Mouse (Mus musculus) embryonic fibroblast, embryonic 13.5 days (primary cell): Measurements from ENCODE around the gene Ext2. TPM values are rescaled to one million over a fixed set of nuclear protein-coding genes. Genes with fewer than 3 reads are reported as not detected.
A peak's percentile ranks its signal among the peaks of the same experiment; 100 is the strongest.

Source experiments
- H3K27ac ChIP-seq: 2 replicates; pipeline ENCODE4 v1.5.1; 2012; ENCODE audit warnings: low read length, control low read depth, inconsistent platforms; ENCODE audit not compliant: insufficient read depth
- H3K4me1 ChIP-seq: 2 replicates; pipeline ENCODE4 v1.6.1; 2011; ENCODE audit warnings: low read length; ENCODE audit not compliant: control insufficient read depth, insufficient read depth
- H3K4me3 ChIP-seq: 2 replicates; pipeline ENCODE4 v1.5.1; 2011; ENCODE audit warnings: mild to moderate bottlenecking, control low read depth, low read length; ENCODE audit not compliant: insufficient read depth
- CTCF ChIP-seq: IDR thresholded peaks from 2 replicates; pipeline ENCODE4 v1.5.1; 2011; ENCODE audit warnings: mild to moderate bottlenecking, control low read depth, low read length, moderate library complexity, borderline replicate concordance; ENCODE audit not compliant: insufficient read depth
- POLR2A ChIP-seq: IDR thresholded peaks from 2 replicates; pipeline ENCODE4 v1.6.1; 2011; ENCODE audit warnings: low read depth, mild to moderate bottlenecking, control low read depth, low read length, moderate library complexity
- polyA plus RNA-seq: library from polyadenylated mRNA; stranded (reverse); fragments of >200 nt; gene quantifications from 2 replicates; pipeline ENCODE4 v1.2.4, GENCODE M21; 2011; ENCODE audit warnings: low read depth; ENCODE audit not compliant: missing spikeins, insufficient read length

The Ext2 gene
- polyA plus RNA-seq, 1 experiment: 118 TPM

DNA sequence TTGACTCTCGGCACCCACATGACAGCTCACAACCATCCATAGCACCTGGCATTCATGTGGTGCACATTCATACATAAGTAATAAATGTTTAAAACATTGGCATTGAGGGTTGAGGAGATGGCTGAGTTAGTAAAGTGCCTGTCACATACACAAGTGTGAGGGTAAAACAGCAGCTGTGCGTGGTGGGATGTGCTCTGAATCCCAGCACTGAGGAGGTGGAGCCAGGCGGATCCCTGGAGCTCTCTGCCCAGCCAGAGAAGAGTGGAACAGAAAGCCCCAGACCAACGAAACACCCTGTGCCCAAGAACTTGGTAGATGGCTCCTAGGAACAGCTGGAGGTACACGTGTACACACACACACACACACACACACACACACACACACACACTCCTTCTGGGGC is 156.9 kb downstream of the Ext2 start:
- TF ChIP-seq CTCF: no peak
- TF ChIP-seq POLR2A: no peak
- Histone ChIP-seq H3K27ac (no peak overlapping the region), H3K4me3 (no peak overlapping the region), H3K4me1 (no peaks in the 10 kb centered on the region)

DNA sequence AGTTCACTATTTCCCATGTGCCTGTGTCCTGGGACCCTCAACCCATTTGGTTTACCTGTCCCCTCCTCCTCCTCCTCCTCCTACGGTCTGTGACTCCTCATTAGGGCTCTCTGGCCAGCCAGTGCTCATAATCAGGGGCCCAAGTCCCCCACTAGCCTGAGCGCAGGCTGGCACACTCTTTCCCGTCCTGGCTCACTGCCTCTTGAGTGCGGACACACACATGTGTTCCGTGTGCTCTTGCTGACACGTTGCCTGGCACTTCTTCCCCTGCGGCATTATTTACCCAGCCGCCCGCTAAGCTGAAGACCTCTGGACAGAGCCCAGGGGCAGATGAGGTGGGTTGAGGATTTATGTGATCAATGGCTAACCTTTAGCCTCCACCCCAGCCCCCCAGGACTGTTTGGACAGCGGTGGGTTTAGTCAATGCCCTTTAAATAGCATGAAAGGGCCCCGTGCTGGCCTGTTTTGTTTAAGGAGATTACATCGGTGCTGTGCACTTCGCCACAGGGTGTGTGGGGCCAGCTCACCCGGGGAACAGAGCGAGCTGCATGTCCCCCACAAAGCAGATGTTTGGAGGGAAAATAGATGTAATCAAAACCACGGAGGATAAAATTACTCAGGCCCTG is 160.0 kb downstream of the Ext2 start:
- H3K27ac ChIP-seq: no peak overlapping the region
- TF ChIP-seq CTCF (no peak), POLR2A (no peak)
- H3K4me1 ChIP-seq: no peaks in the 10 kb centered on the region
- H3K4me3 ChIP-seq: no peak overlapping the region

DNA sequence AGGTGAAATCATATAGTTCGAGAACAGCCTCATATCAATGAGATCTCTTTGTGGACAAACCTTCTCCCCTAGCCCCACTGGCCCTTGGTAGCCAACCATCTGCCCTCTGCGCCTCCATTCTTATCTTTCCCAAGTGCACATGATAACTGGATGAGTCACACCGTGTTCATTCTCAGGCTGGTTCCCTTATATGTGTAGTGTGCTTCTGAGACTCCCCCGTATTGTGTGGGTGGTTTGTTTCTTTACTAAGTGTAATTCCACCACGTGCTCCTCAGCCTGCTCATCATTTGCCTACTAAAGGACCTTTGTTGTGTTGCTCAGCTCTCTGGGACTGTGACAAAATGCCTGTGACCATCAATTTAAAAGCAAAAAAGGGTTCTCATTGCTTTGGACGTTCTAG is 161.3 kb downstream of the Ext2 start:
- H3K4me1 ChIP-seq: no peaks in the 10 kb centered on the region

DNA sequence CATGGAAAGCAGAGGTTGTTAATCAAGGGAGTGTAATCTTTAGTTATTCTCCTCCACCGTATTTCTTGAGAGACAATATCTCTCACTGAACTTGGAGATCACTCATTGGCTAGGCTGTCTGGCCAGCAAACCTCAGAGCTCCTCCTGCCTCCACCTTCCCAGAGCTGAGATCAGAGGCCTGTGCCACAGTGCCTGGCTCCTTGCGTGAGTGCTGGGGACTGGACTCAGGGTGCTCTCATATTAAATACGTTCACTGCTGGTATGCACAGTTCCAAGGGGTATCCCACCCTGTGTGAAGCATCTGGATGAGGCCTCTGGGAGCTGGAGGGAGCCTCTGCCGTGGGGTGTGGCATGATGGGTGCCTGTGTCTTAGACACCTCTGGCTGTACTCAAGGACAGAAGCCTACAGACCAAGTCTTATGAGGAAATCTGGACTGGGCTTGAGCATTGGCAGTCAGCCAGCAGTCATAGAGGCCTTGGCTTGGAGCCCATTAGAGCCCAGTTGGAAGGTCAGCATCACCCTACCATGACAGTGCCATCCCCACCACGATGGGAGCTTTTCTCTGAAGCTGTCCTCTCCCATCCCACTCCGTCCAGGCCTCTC is 162.6 kb downstream of the Ext2 start:
- H3K27ac ChIP-seq: no peak overlapping the region
- TF ChIP-seq CTCF (no peak), POLR2A (no peak)
- H3K4me3 ChIP-seq: no peak overlapping the region
- no peaks in the 10 kb centered on the region for H3K4me1 ChIP-seq

More for the DNA sequence above, 161.3 kb downstream of the Ext2 start:
- Histone ChIP-seq H3K27ac (no peak overlapping the region), H3K4me3 (no peak overlapping the region)
- TF ChIP-seq POLR2A: no peak
- TF ChIP-seq CTCF: no peak

DNA sequence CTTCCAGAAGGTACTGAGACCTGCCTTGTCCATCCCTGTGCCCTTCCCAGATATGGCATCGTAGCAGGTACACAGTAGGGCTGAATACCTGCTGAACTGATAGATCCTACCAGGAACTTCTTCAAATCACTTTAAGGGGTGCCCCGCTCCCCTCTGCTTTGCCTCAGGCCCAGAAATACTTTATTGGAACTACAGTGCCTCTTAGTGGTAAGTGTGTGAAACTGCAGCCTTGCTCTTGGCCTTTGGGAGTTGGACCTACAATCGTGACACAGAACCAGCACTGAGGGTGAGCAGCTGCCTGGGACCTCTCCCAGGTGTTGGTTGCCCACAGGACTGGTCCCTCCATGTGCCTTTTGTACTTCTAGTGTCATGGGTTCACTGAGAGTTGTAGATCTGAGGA is 163.4 kb downstream of the Ext2 start:
- no peak overlapping the region for H3K27ac ChIP-seq
- TF ChIP-seq CTCF (peak; percentile 46; the same call in 1 of the 2 replicates), POLR2A (no peak)
- no peaks in the 10 kb centered on the region for H3K4me1 ChIP-seq
- H3K4me3 ChIP-seq: no peak overlapping the region

DNA sequence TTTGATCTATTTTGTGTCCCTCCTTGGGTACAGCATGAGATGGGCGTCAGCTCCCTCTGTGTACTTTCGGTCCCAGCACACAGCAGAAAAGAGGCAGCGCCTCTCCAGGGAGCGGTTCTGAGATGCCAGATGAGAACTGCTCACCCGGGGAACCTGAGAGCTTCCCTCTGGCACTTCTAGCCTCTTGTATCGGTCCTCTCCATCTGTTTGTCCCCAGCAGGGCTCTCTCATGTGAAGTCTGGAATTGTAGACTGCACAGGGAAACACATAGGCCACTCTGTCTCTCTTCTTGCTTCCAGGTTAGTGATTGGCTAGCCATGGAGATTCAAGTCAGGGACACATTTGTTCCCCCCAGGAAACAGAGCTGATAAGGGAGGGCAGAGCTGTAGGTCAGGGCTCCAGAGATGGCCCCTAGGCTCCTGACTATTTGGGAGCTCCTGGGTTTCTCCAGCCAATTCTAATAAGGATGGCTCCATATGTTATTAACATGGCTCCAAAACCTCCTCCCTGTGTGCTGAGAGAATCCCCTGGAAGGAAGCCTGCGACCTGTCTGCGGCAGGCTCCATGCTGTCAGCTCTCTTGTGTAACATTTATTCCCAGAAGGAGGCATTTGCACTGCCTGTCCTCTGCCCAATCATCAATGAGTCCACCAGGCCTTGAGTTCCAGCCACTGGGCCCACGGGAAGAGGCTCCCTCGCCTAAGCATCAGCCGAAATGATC is 167.9 kb downstream of the Ext2 start:
- no peaks in the 10 kb centered on the region for H3K4me1 ChIP-seq
- H3K27ac ChIP-seq: no peak overlapping the region
- TF ChIP-seq POLR2A (no peak), CTCF (no peak)
- no peak overlapping the region for H3K4me3 ChIP-seq

DNA sequence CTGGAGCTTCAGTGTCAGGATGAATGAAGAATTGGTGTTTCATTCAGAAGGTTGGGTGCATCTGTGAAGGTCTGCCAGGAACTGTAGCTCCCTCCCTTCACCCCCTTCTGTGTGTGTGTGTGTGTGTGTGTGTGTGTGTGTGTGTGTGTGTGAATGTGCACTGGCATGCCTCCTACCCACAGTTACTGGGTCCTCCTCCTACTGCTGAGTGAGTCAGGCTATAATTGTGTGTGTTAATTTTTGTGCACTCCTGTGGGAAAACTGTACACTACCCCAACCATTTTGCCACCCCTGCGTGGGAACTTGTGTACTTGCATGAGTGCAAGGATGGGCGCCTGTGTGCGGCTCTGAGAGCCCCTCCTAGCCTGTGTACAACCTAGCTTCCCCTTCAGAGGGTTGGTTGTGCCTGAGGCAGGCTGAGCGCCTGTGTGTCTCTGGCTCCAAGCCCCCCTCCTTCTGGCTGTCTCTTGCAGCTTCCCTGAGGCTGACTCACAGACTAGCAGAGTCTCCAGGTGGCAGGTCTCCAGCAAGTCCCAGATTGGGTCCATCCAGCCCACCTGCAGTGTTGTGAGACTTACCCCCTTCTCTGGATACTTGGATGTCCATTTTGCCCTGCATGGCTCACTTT is 173.0 kb downstream of the Ext2 start:
- Histone ChIP-seq H3K27ac (no peak overlapping the region), H3K4me1 (no peaks in the 10 kb centered on the region), H3K4me3 (no peak overlapping the region)
- TF ChIP-seq CTCF: no peak
- TF ChIP-seq POLR2A: no peak

DNA sequence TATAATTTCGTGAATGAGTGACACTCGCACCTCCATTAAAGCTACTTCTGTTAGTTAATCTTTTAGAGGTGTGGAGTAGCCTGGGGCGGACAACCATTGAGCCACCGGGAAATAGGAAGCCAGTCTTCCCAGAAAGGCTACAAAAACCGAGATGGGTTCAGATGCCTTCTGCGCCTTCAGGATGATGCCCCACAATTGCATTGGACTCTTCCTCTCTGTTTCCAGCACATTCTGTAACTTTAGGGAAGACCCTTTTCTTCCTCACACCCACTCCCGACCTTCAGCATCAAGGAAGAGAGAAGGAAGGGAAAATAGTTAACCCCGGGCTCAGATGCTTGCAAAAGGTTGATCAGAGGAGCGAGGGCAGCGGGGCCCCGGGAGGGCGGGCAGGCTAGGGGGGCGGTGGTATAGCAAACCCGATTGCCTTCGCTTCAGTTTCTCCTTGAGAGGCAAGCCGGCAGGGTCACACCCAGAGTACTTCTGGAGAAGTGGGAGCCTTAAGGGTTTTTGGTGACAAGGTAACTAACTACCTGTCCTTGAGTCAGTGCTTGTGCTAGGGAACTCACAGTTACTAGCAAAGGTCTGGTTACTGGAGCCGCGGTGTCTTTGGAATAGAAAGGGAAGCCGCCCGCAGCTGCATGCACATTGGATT is 174.3 kb downstream of the Ext2 start:
- H3K4me1 ChIP-seq: no peaks in the 10 kb centered on the region
- TF ChIP-seq CTCF (no peak), POLR2A (no peak)
- H3K27ac ChIP-seq: no peak overlapping the region
- no peak overlapping the region for H3K4me3 ChIP-seq

DNA sequence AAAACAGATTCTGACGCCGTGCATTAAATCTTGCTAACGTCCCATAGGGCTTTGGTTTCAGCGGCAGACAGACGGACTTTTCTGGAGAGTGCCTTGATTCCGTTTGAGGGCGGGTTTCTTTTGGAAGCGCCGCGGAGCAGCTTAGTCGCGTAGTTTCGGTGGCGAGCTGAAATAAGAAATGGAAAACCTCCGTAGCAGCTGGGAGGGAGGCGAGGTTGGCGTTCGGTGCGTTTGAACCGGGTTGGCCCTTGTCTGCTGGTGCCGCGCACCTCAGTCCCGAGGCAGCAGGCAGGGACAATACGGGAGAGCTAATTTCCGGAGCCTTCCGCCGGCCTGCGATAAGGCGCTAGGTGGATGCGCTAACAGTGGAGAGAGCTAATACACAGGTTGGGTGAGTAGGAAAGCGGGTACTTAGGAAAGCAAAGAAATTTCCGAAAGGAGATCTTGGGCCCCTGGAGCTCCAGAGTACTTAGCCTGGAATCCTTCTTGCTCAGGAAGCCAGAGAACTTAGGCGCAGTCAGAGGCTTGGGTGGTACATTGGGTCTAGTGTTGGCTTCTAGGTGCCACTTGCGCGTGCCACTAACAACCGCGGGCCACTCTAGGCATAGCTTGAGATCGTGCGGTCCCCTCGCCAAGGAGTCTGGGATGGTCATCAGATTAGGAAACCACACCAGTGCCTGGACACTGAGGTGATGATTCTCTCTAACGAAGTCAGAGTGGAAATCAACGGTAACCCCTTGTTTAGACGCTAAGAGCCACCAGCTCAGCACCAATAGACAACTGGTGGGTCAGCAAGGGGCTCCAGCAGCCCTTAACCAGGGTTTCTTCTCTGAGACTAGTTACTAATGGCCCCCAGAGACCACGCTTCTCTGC is 175.1 kb downstream of the Ext2 start:
- Histone ChIP-seq H3K4me3 (peak overlapping the region; percentile 24; the same call in 1 of the 2 replicates), H3K4me1 (no peaks in the 10 kb centered on the region), H3K27ac (no peak overlapping the region)
- TF ChIP-seq CTCF (no peak), POLR2A (no peak)
